Mouse (Mus musculus) retina, postnatal 7 days (tissue): ENCODE measurements at regions not wholly inside any gene's neighbourhood (a gene's known extent, or its start where the extent isn't known, plus 50 kb on each side); places are given as distances from the start of the nearest gene placed in this dataset.

ENCODE experiments used
- DNase-seq: peaks from one replicate; pipeline ENCODE4 v3.0.0-alpha.2; 2012; ENCODE audit warnings: low read depth, low spot score

- no peak for DNase-seq
Observed at GRCm38 (mm10) chr7:68945886-68946863, 197.1 kb upstream of the Arrdc4 start.

- DNase-seq, result no peak
Observed at GRCm38 (mm10) chr7:68930627-68931334, 181.7 kb upstream of the Arrdc4 start.

GRCm38 (mm10) chr7:68929669-68930068, 180.6 kb upstream of the Arrdc4 start:
- no peak for DNase-seq

GRCm38 (mm10) chr7:68925640-68926039, 176.6 kb upstream of the Arrdc4 start:
- no peak for DNase-seq

- DNase-seq, result no peak
Observed at GRCm38 (mm10) chr7:68918632-68919435, 169.8 kb upstream of the Arrdc4 start.

- DNase-seq, result no peak
Observed at GRCm38 (mm10) chr7:68917876-68918200, 168.8 kb upstream of the Arrdc4 start.

- no peak for DNase-seq
Observed at GRCm38 (mm10) chr7:68917137-68917875, 168.3 kb upstream of the Arrdc4 start.

GRCm38 (mm10) chr7:68915976-68916375, 166.9 kb upstream of the Arrdc4 start:
- no peak for DNase-seq

- DNase-seq, result peak; percentile 34
Observed at GRCm38 (mm10) chr7:68914344-68914743, 165.3 kb upstream of the Arrdc4 start.

GRCm38 (mm10) chr7:68911989-68912655, 163.1 kb upstream of the Arrdc4 start:
- DNase-seq, result no peak

GRCm38 (mm10) chr7:68911562-68911961, 162.5 kb upstream of the Arrdc4 start:
- no peak for DNase-seq

- DNase-seq, result no peak
Observed at GRCm38 (mm10) chr7:68909694-68910093, 160.7 kb upstream of the Arrdc4 start.

GRCm38 (mm10) chr7:68908401-68908834, 159.4 kb upstream of the Arrdc4 start:
- no peak for DNase-seq

- DNase-seq, result no peak
Observed at GRCm38 (mm10) chr7:68907867-68908266, 158.8 kb upstream of the Arrdc4 start.

- no peak for DNase-seq
Observed at GRCm38 (mm10) chr7:68906771-68907395, 157.8 kb upstream of the Arrdc4 start.

- no peak for DNase-seq
Observed at GRCm38 (mm10) chr7:68905793-68906192, 156.8 kb upstream of the Arrdc4 start.

GRCm38 (mm10) chr7:68886173-68886572, 137.1 kb upstream of the Arrdc4 start:
- DNase-seq, result no peak

- no peak for DNase-seq
Observed at GRCm38 (mm10) chr7:68873008-68873407, 124.0 kb upstream of the Arrdc4 start.

GRCm38 (mm10) chr7:68864322-68865031, 115.4 kb upstream of the Arrdc4 start:
- no peak for DNase-seq
